Mouse (Mus musculus) liver, adult (tissue): Measurements from ENCODE around the gene Klhdc1.

Experiments
- GATA4 ChIP-seq: IDR thresholded peaks from 2 replicates; pipeline ENCODE4 v1.6.1; 2014; ENCODE audit warnings: mild to moderate bottlenecking, low read length; ENCODE audit not compliant: insufficient replicate concordance

Gene Klhdc1

GRCm38 (mm10) chr12:69240876-69241275 is at the start of gene Klhdc1:
Klhdc1 (plus strand) TSS chr12:69241176.
- TF ChIP-seq GATA4: no peak

GRCm38 (mm10) chr12:69191396-69191795 is 49.6 kb upstream of the Klhdc1 start:
- TF ChIP-seq GATA4: no peak

GRCm38 (mm10) chr12:69192637-69193036 is 48.3 kb upstream of the Klhdc1 start:
- TF ChIP-seq GATA4: no peak

GRCm38 (mm10) chr12:69196444-69197377 is 44.3 kb upstream of the Klhdc1 start, which contains the start of gene Gm49383:
Gm49383 (minus strand) TSS chr12:69197104.
- TF ChIP-seq GATA4: no peak; the same call in 1 of the 2 replicates

GRCm38 (mm10) chr12:69197378-69198163 is 43.4 kb upstream of the Klhdc1 start:
- TF ChIP-seq GATA4: no peak

- TF ChIP-seq GATA4: no peak
Observed at GRCm38 (mm10) chr12:69198164-69198535, 42.8 kb upstream of the Klhdc1 start, which contains the start of gene Dnaaf2. Dnaaf2 (minus strand) TSS chr12:69198429.

GRCm38 (mm10) chr12:69198985-69199384 is 42.0 kb upstream of the Klhdc1 start:
- no peak for TF ChIP-seq GATA4

GRCm38 (mm10) chr12:69204052-69204833 is 36.7 kb upstream of the Klhdc1 start, which contains the start of gene Gm49384:
Gm49384 (minus strand) TSS chr12:69204267.
- TF ChIP-seq GATA4: no peak

- no peak for TF ChIP-seq GATA4
Observed at GRCm38 (mm10) chr12:69207396-69207795, 33.6 kb upstream of the Klhdc1 start.

- TF ChIP-seq GATA4: no peak
Observed at GRCm38 (mm10) chr12:69207926-69208325, 33.0 kb upstream of the Klhdc1 start.

- TF ChIP-seq GATA4: no peak
Observed at GRCm38 (mm10) chr12:69208520-69208919, 32.5 kb upstream of the Klhdc1 start.

- no peak for TF ChIP-seq GATA4
Observed at GRCm38 (mm10) chr12:69210056-69210979, 30.7 kb upstream of the Klhdc1 start.

GRCm38 (mm10) chr12:69211057-69211456 is 29.9 kb upstream of the Klhdc1 start:
- TF ChIP-seq GATA4: no peak
